Mouse (Mus musculus) mature B cell (primary cell): ENCODE measurements around the gene Nbeal2.

Source experiments
- in situ Hi-C: fragments of 300-500 bp; cut with MboI; formaldehyde crosslinking; loops from 2 replicates; pipeline ENCODE4 v1.14.3; 2019

Gene Nbeal2

GRCm38 (mm10) chr9:110649775-110650174, 4.2 kb downstream of the Nbeal2 start:
- in situ Hi-C loops, result no loop called here

- in situ Hi-C loops, result no loop called here
Measured at GRCm38 (mm10) chr9:110645219-110645618, 8.7 kb downstream of the Nbeal2 start.

GRCm38 (mm10) chr9:110644295-110644694, 9.7 kb downstream of the Nbeal2 start:
- in situ Hi-C loops, result no loop called here

GRCm38 (mm10) chr9:110643787-110644186, 10.2 kb downstream of the Nbeal2 start:
- in situ Hi-C loops, result no loop called here

GRCm38 (mm10) chr9:110642812-110643524, 11.0 kb downstream of the Nbeal2 start:
- in situ Hi-C loops, result no loop called here

GRCm38 (mm10) chr9:110641006-110641405, 13.0 kb downstream of the Nbeal2 start:
- in situ Hi-C loops, result no loop called here

- in situ Hi-C loops, result no loop called here
Measured at GRCm38 (mm10) chr9:110638611-110639021, 15.3 kb downstream of the Nbeal2 start.

GRCm38 (mm10) chr9:110635225-110635624, 18.7 kb downstream of the Nbeal2 start:
- in situ Hi-C loops, result no loop called here

- in situ Hi-C loops, result loop anchor here (5.0 kb wide), 1 partner anchor 83 kb away; no protein-coding TSS in a partner anchor
Measured at GRCm38 (mm10) chr9:110633882-110634281, 20.1 kb downstream of the Nbeal2 start.

GRCm38 (mm10) chr9:110632671-110633070, 21.3 kb downstream of the Nbeal2 start:
- in situ Hi-C loops, result loop anchor here (5.0 kb wide), 1 partner anchor 85 kb away; no protein-coding TSS in a partner anchor

- in situ Hi-C loops, result loop anchor here (5.0 kb wide), 1 partner anchor 86 kb away; no protein-coding TSS in a partner anchor
Measured at GRCm38 (mm10) chr9:110631651-110632275, 22.2 kb downstream of the Nbeal2 start.

GRCm38 (mm10) chr9:110631191-110631590, 22.8 kb downstream of the Nbeal2 start:
- in situ Hi-C loops, result loop anchor here (5.0 kb wide), 1 partner anchor 86 kb away; no protein-coding TSS in a partner anchor

GRCm38 (mm10) chr9:110630171-110630570, 23.8 kb downstream of the Nbeal2 start:
- in situ Hi-C loops, result loop anchor here (5.0 kb wide), 1 partner anchor 87 kb away; no protein-coding TSS in a partner anchor

- in situ Hi-C loops, result no loop called here
Measured at GRCm38 (mm10) chr9:110625350-110625908, 28.5 kb downstream of the Nbeal2 start.

- in situ Hi-C loops, result no loop called here
Measured at GRCm38 (mm10) chr9:110624361-110625166, 29.4 kb downstream of the Nbeal2 start, which contains the start of gene Nradd. Gene Nradd, minus strand, starts transcription at chr9:110624452.

GRCm38 (mm10) chr9:110623416-110624195, 30.4 kb downstream of the Nbeal2 start:
- in situ Hi-C loops, result no loop called here

GRCm38 (mm10) chr9:110622621-110623219, 31.2 kb downstream of the Nbeal2 start:
- in situ Hi-C loops, result no loop called here

- in situ Hi-C loops, result no loop called here
Measured at GRCm38 (mm10) chr9:110620685-110621084, 33.3 kb downstream of the Nbeal2 start.

GRCm38 (mm10) chr9:110620180-110620579, 33.8 kb downstream of the Nbeal2 start:
- in situ Hi-C loops, result no loop called here

GRCm38 (mm10) chr9:110617081-110617480, 36.9 kb downstream of the Nbeal2 start:
- in situ Hi-C loops, result no loop called here

GRCm38 (mm10) chr9:110611471-110611870, 42.5 kb downstream of the Nbeal2 start:
- in situ Hi-C loops, result no loop called here
